Mouse (Mus musculus) c-Kit-negative CD71-positive TER-119-positive erythroid progenitor cells, embryonic 14.5 days (primary cell): Measurements from ENCODE around the gene Slc23a3.

Source experiments
- DNase-seq: peaks from one replicate; pipeline ENCODE4 v3.0.0-alpha.2; 2013; ENCODE audit warnings: low read depth, low spot score

The Slc23a3 gene

DNA sequence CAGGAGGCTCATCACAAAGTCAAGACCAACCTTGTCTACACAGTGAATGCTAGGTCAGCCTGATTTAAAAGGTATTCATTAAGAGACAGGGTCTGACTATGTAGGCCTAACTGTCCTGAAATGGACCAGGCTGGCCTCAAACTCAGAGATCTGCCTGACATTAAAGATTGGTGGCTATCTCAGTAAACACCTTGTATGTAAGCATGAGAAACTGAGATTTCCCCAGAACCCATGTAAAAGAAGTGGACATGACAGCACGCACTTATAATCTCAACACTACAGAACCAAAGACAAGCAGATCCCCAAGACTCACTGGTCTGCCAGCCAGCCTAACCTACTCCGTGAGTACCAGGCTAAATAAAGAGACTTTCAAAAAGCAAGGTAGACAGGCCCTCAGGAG lies 4.8 kb upstream of the Slc23a3 start:
- DNase-seq = no peak

DNA sequence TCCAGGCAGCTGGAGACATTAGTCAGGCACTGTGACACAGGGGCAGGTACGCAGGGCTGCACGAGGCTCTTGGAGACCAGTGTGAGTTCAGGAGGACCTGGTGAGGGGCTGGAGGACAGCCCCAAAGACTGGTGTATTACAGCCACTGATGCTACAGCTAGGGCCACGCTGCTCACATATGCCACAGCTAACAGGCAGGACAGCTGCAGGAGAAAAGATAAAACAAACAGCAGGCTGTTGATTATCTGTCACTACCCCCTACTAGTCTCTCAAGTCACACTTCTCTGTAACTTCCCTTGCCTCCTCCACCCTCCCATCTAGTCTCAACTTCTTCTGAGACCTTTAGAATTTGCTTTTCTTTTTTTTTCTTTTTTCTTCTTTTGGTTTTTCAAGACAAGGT lies 3.0 kb upstream of the Slc23a3 start:
- DNase-seq = peak; percentile 57

DNA sequence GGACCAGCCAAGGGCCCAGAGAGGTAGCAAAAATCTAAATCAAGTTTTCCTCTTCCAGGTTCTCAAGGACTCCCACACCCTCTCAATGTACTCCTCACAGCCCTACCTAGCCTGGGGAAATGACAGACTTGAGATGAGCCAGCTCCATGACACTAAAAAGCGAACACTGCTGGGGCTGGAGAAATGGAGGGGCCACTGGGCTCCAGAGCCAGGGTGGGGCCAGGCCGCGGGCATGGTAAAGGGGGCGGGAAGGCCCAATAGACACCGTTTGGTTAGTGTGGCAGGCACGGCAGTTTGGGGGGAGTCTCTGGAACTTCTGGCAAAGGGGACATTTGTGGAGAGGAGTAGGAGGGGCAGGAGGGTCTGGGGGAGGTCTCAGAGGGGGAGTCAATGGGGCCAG lies 2.6 kb upstream of the Slc23a3 start:
- DNase-seq = no peak

DNA sequence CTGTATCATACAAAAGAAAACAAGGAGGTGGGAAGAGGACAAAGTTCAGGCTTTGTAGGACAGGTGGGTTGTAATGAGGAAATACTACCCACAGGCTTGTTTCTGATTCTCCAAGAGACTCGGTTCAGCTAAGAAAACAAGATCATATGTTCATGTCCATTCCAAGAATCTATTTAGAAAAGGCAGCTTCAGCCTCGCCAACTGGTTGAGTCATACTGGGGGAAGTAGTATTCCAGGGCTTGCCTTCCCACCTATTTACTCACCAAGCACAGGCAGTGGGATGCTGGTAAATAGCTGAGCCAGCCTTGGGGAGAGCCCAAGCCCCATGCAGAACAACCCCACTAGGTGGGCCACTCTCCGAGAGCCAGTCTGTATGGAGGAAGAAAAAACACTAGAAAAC lies 5.0 kb downstream of the Slc23a3 start:
- DNase-seq = no peak

DNA sequence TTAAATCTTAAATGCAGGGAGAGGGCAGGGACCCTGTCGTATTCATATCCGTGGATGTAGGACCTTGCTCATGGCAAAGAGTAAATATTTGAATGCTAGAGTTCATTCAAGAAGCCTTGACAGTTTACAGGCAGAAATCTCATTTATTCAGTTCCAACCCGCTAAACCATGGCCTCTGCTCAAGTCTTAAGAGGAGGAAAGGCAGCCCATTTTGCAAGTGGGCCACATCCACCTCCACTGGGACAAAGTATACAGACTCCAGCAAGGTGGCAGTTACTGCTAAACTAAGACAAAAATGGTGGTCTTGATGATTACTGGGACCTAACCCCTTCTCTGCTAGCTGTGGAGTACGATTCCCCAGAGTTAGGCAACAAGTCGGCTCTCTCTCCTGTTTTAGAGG lies 8.3 kb downstream of the Slc23a3 start:
- no peak for DNase-seq

DNA sequence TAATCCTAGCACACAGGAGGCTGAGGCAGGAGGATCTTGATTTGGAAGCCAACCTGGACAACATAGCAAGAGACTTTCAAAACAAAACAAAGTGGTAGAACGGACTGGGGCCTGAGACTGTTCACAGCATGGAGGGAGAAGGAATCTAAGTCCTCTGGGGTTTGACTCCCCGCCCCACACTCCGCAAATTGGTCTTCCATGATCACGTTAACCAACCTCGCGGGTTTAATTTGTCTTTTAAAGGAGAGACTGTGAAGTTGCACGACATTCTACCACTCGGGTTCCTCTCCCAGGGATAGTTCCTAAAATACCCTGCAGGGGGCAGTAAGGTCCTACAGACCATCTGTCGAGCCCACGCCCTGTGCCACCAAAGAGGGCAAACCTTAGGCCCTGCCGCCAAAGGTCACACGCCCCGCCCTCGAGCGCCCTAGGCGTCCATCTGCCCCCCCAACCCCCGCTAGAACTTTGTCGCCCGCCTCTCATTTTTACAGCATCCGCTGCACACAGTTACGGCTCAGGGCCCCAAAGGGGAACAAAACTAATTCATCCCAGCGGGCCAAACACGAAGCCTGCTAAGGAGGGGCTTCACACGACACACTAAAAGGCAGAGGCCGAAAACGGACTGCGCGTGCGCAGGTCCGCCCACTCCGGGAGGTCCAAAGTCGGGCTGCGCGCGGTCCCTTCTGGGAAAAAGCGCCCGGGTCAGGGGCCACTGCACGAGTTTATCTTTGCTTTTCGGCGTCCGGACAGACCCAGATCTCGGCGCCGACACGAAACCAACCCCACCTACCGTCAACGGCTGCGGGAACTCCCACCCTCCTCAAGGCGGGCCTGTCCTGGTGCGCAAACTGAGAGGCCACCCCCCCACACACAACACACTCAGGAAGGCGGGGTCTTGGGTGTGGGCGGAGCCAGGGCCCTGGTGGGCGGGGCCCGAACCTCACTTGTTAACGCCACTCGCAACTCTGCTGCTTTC lies 9.1 kb downstream of the Slc23a3 start, which contains the start of gene Nhej1:
Nhej1 (minus strand) TSS at position 855 of the 976 bp plus-strand sequence.
- peak; percentile 96 for DNase-seq

DNA sequence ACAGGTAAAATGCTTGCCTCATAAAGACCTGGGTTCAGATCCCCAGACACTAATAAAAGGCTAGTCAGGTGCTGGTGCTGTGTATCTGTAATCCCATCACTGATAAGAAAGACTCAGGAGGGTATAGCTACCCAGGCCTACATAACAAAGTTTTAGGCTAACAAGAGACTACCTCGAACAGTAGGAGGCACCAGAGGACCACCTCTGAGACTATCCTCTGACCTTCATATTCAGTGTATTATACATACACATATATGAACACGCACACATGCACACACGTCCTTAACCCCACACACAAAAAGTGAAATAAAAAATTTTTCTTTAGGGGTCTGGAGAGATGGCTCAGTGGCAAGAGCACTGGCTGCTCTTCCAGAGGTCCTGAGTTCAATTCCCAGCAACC lies 11.5 kb downstream of the Slc23a3 start:
- DNase-seq = no peak
